Mouse (Mus musculus) heart, postnatal 0 days (tissue): ENCODE measurements at regions not wholly inside any gene's neighbourhood (a gene's known extent, or its start where the extent isn't known, plus 50 kb on each side); places are given as distances from the start of the nearest gene placed in this dataset.

ENCODE experiments used
- CTCF ChIP-seq: IDR thresholded peaks from 2 replicates; pipeline ENCODE4 v1.5.1; 2016; ENCODE audit warnings: antibody characterized with exemption, control low read depth, low read depth
- EP300 ChIP-seq: IDR thresholded peaks from 2 replicates; pipeline ENCODE4 v1.6.1; 2016; ENCODE audit warnings: antibody characterized with exemption, low read depth

- TF ChIP-seq CTCF (no peak), EP300 (no peak)
Observed at GRCm38 (mm10) chr15:62238503-62239045, 1315.8 kb upstream of the A1bg start.
